ENCODE assay signal across 10 mouse cellular contexts in the genomic region with DNA sequence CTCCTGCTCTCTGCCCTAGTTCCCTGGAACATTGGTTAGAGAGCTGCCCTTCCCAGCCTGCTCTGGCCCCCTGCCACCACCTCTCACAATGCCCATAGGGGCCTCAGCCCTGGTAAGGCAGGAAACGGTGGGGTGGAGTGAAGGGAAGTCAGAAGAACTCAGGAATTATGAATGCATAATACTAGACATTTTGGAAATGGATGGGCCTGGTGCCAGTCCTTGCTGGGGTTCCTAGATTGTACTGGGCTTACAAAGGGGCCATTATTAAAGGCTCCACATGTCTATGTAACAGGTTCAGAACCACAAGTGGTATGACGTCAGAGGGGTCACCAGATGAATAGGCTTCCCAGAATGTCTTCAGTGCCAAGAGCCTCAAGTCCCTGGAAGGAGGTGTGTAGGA. TPM values are rescaled to one million over a fixed set of nuclear protein-coding genes. Genes with fewer than 3 reads are reported as not detected.
DNase-seq lines count a peak whose midpoint lies in the region; ATAC-seq and TF ChIP-seq lines count a peak whose summit lies in the region.
"Had no signal": no experiment of that assay in that cellular context is flagged by ENCODE, and none has a peak within 500 bp of the region (broad histone marks: within the 10 kb centered on the region; RNA-seq: fewer than 3 reads in every experiment).

No protein-coding gene starts in this region.

- intact Hi-C loops in gastrocnemius, adult 2 months (cut with DNase I) = no loop called here
- intact Hi-C loops in gastrocnemius, postnatal 36 days (cut with DNase I) = no loop called here
- intact Hi-C loops in left cerebral cortex, adult 2 months (cut with DNase I) = no loop called here

- no peak overlapping the region for H3K4me3 ChIP-seq in gastrocnemius, adult 2 months
- no peak overlapping the region for H3K4me3 ChIP-seq in lung, adult 2 months (replicated peaks; ENCODE audit: extremely low read depth, low read depth, low read length)
- no peak overlapping the region for H3K4me3 ChIP-seq in stomach, embryonic 16.5 days (replicated peaks; ENCODE audit: low read length)
- no peak overlapping the region for H3K4me3 ChIP-seq in left cerebral cortex, adult 2 months
- H3K4me3 ChIP-seq: embryonic facial prominence, embryonic 12.5 days; layer of hippocampus, adult 2 months had no signal

- WGBS in lung, adult 2 months = 27% methylated on average over 2 of the region's 2 CpGs
- WGBS in stomach, embryonic 16.5 days = 67% methylated on average over 2 of the region's 2 CpGs

- H3K9me3 ChIP-seq in stomach, embryonic 16.5 days (replicated peaks; ENCODE audit: control insufficient read depth, low read length) = no peaks in the 10 kb centered on the region
- H3K9me3 ChIP-seq: embryonic facial prominence, embryonic 12.5 days had no signal

- no peak overlapping the region for H3K9ac ChIP-seq in stomach, embryonic 16.5 days (ENCODE audit: low read length)
- H3K9ac ChIP-seq: embryonic facial prominence, embryonic 12.5 days had no signal

- H3K4me1 ChIP-seq in lung, adult 2 months (ENCODE audit: control insufficient read depth, insufficient read depth, low read length) = peaks cover 3% of the 10 kb centered on the region
- no peaks in the 10 kb centered on the region for H3K4me1 ChIP-seq in stomach, embryonic 16.5 days (ENCODE audit: control insufficient read depth, insufficient read depth, low read length)

- DNase-seq in gastrocnemius, adult 2 months = peak; percentile 42
- DNase-seq in gastrocnemius, postnatal 36 days = no peak
- peak; percentile 40 to 41 for DNase-seq in lung, adult 18-20 months
- no peak for DNase-seq in lung, adult 2 months
- DNase-seq in kidney, postnatal 25 days = peak; percentile 47 to 65
- no peak for DNase-seq in left cerebral cortex, adult 2 months (ENCODE audit: extremely low spot score in 1 of 2, low spot score in 2 of 2)
- DNase-seq in thymus, postnatal 36 days = no peak

- H3K36me3 ChIP-seq in stomach, embryonic 16.5 days (ENCODE audit: control insufficient read depth, insufficient read depth, low read length) = no peaks in the 10 kb centered on the region

- no peak for TF ChIP-seq POLR2A in lung, adult 2 months (IDR thresholded peaks at IDR 0.05; ENCODE audit: borderline replicate concordance, extremely low read depth, low read depth, low read length)

- H3K27ac ChIP-seq in gastrocnemius, adult 2 months = peak overlapping the region; percentile 24; the same call in 1 of the 2 replicates
- H3K27ac ChIP-seq in stomach, embryonic 16.5 days (ENCODE audit: low read length) = no peak overlapping the region
- H3K27ac ChIP-seq in left cerebral cortex, adult 2 months = no peak overlapping the region
- H3K27ac ChIP-seq: embryonic facial prominence, embryonic 12.5 days; layer of hippocampus, adult 2 months had no signal

- no peak for TF ChIP-seq CTCF in gastrocnemius, adult 2 months (IDR thresholded peaks at IDR 0.05)
- TF ChIP-seq CTCF in lung, adult 2 months (IDR thresholded peaks at IDR 0.05; ENCODE audit: insufficient read depth, low read length) = no peak
- TF ChIP-seq CTCF in left cerebral cortex, adult 2 months (IDR thresholded peaks at IDR 0.05) = no peak

- H3K4me2 ChIP-seq in stomach, embryonic 16.5 days (ENCODE audit: low read depth, low read length) = no peak overlapping the region
- H3K4me2 ChIP-seq: embryonic facial prominence, embryonic 12.5 days had no signal

- ATAC-seq in stomach, embryonic 16.5 days (ENCODE audit: insufficient read depth, low FRiP score) = peak; percentile 47

- no peaks in the 10 kb centered on the region for H3K27me3 ChIP-seq in stomach, embryonic 16.5 days (ENCODE audit: control insufficient read depth, insufficient read depth, low read length)
- H3K27me3 ChIP-seq: embryonic facial prominence, embryonic 12.5 days had no signal

RNA-seq across cellular contexts. Expression of a gene that starts 11.5 kb away (rescaled TPM):
- 10 to 100 TPM; 12.1 to 18.6 TPM for total RNA-seq in gastrocnemius, adult 2 months (2021)
- total RNA-seq in gastrocnemius, postnatal 36 days (2021) = 10 to 100 TPM; 15.2 to 16.0 TPM
- 126 and 133 TPM in 2 replicates for polyA plus RNA-seq in lung, adult 2 months (2012; rRNA removed)
- 66.9 and 78.3 TPM in 2 replicates for polyA plus RNA-seq in stomach, embryonic 16.5 days (2015; fragmentation: Nextera tagmentation; extraction: Ambion mirVana)
- 1 to 10 TPM; 4.7 to 6.5 TPM for total RNA-seq in left cerebral cortex, adult 2 months (2021)

Comparison
In these comparisons a context has a peak if more than half of its experiments do, and no peak if none do; other contexts are left out.
1. DNase-seq: peak in gastrocnemius, adult 2 months (single experiment), lung, adult 18-20 months (2 of 2) and kidney, postnatal 25 days (2 of 2); none in gastrocnemius, postnatal 36 days (0 of 2), lung, adult 2 months (single experiment), left cerebral cortex, adult 2 months (0 of 2) and thymus, postnatal 36 days (0 of 2).